Mouse (Mus musculus): ENCODE measurements around the gene Ddx20.
"Not testable (repeated sequence)": the region's sequence is repeated elsewhere in the genome, so short reads cannot be mapped to it uniquely, and the experiment has no call there.

The Ddx20 gene

GRCm38 (mm10) chr3:105705061-105705549 lies 17.7 kb upstream of the Ddx20 start:
- DNase-seq: peak; percentile 46

- peak; percentile 77 for DNase-seq
Measured at GRCm38 (mm10) chr3:105704031-105705008, 16.9 kb upstream of the Ddx20 start, which contains the start of gene Inka2. Inka2 (plus strand) TSS chr3:105704599.

GRCm38 (mm10) chr3:105703571-105703970 lies 16.2 kb upstream of the Ddx20 start:
- DNase-seq: no peak

GRCm38 (mm10) chr3:105701399-105701798 lies 14.0 kb upstream of the Ddx20 start:
- DNase-seq: no peak

- DNase-seq: not testable (repeated sequence)
Measured at GRCm38 (mm10) chr3:105700786-105701185, 13.4 kb upstream of the Ddx20 start.

- DNase-seq: no peak
Measured at GRCm38 (mm10) chr3:105699241-105699933, 12.0 kb upstream of the Ddx20 start.

GRCm38 (mm10) chr3:105698311-105698710 lies 10.9 kb upstream of the Ddx20 start:
- no peak for DNase-seq

- DNase-seq: no peak
Measured at GRCm38 (mm10) chr3:105697148-105697441, 9.7 kb upstream of the Ddx20 start.

- no peak for DNase-seq
Measured at GRCm38 (mm10) chr3:105696387-105697147, 9.2 kb upstream of the Ddx20 start.

GRCm38 (mm10) chr3:105695476-105696386 lies 8.4 kb upstream of the Ddx20 start:
- DNase-seq: no peak

GRCm38 (mm10) chr3:105693327-105694080 lies 6.1 kb upstream of the Ddx20 start:
- DNase-seq: no peak

GRCm38 (mm10) chr3:105688536-105688935 lies 1.2 kb upstream of the Ddx20 start:
- no peak for DNase-seq

GRCm38 (mm10) chr3:105686394-105687323 lies 715 bp downstream of the Ddx20 start:
- DNase-seq: no peak

GRCm38 (mm10) chr3:105680346-105680745 lies 7.0 kb downstream of the Ddx20 start:
- no peak for DNase-seq

- DNase-seq: no peak
Measured at GRCm38 (mm10) chr3:105675932-105676331, 11.4 kb downstream of the Ddx20 start.

- DNase-seq: peak; percentile 79
Measured at GRCm38 (mm10) chr3:105674595-105675218, 12.7 kb downstream of the Ddx20 start.

GRCm38 (mm10) chr3:105670801-105671200 lies 16.6 kb downstream of the Ddx20 start:
- DNase-seq: no peak

GRCm38 (mm10) chr3:105669776-105670175 lies 17.6 kb downstream of the Ddx20 start:
- DNase-seq: no peak

- DNase-seq: no peak
Measured at GRCm38 (mm10) chr3:105668161-105668560, 19.2 kb downstream of the Ddx20 start.
